Mouse (Mus musculus): Measurements from ENCODE around the gene Crip2.

The Crip2 gene

GRCm38 (mm10) chr12:113131601-113132000, 8.4 kb upstream of the Crip2 start:
- no peak for DNase-seq (ENCODE audit: low read depth)

- no peak for DNase-seq (ENCODE audit: low read depth)
These were observed 7.5 kb upstream of the Crip2 start for GRCm38 (mm10) chr12:113132567-113132966.

- no peak for DNase-seq (ENCODE audit: low read depth)
These were observed 6.8 kb upstream of the Crip2 start for GRCm38 (mm10) chr12:113133260-113133659.

GRCm38 (mm10) chr12:113133861-113134403, 6.1 kb upstream of the Crip2 start:
- DNase-seq (ENCODE audit: low read depth): no peak

GRCm38 (mm10) chr12:113134502-113134901, 5.5 kb upstream of the Crip2 start:
- DNase-seq (ENCODE audit: low read depth): no peak

- no peak for DNase-seq (ENCODE audit: low read depth)
These were observed 4.6 kb upstream of the Crip2 start for GRCm38 (mm10) chr12:113135401-113135800.

GRCm38 (mm10) chr12:113136492-113137020, 3.5 kb upstream of the Crip2 start:
- no peak for DNase-seq (ENCODE audit: low read depth)

DNA sequence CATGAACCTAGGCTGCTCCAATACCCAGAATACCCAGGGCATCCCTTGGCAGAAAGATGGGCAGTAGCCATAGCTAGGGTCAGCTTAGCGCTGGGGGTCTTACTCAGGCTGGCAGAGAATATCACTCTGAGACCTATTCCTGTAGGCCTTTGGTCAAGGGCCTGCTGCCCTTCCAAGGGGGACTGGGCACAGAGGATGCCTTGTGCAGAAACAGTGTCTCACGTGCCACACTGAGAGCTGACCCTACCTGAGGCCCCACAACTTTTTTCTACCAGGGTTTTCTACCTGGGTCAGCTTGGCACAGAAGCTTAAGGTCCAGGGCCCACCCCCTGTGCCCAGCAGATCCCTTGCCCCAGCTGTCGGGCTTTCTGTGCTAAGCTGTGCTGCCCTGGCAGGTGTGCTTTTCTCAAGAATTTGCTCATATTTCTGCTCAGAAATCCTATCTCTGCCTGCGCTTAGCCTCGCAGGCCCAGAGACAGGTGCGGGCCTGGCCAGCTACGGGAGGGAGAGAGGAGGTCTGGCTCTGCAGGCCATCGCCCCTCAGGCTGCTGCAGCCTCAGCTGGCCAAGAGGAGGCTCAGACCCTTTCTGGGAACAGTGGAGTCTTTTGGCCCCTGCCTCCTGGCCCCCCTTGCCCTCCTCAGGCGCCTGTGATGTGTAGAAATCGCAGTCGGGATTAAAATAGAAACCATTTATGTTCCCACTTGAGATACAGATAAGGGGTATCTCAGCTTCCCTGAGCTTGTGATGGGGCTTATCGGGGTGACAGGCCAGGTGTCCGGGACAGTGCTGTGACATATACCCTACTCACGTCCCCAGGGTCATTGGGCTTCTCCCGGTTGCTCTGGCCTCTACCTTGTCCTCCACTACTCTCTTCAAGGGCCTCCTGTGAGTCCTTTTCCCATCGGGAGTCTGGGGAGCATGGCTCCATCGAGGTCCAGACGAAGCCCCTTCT, 2.5 kb upstream of the Crip2 start:
- DNase-seq (ENCODE audit: low read depth): no peak

GRCm38 (mm10) chr12:113138291-113138690, 1.7 kb upstream of the Crip2 start:
- no peak for DNase-seq (ENCODE audit: low read depth)

DNA sequence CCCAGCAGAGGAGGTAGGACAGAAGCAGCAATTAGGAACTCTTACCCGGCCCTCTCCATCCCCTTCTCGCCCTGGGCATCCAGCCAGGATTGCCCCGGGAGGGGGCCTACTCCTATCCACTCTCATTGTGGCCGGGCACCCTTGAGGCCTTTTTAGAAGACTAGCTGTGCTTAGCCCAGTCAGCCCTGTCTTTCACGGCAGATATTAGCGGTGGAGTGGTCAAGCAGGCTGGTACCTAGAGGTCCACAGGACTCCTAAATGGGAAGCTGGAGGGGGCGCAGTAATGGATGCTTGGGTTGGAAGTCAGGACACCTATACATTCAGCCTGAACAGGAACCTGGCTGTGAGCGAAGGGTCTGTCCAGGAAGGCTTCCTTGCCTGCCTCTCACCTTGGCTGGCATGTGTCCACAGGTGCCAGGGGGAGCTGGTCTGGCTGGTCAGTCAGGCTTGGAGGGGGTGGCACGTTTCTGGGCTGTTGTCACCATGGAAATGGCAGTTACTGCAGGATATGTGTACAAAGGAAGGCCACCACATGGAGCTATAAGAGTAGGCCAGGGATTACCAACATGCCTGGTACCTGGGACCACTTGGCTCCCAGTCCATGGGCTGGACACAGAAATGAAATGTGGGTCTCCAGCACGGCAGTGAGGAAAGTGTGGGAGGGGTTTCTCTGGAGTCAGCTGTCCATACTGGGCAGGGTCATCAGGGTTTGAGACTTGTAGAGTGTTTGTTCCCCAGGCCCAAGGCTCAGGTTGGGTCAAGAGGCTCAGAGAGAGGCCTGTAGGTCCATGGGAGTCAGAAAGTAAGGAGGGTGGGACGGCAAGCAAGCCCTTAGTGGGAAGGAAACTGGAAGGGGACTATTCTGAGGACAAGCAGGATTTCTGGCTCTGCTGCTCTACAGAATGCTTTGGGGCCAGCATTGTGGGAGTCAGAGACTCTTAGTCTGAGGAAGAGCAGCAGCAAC, 853 bp upstream of the Crip2 start:
- no peak for DNase-seq (ENCODE audit: low read depth)

GRCm38 (mm10) chr12:113140616-113141411, 778 bp downstream of the Crip2 start:
- no peak for DNase-seq (ENCODE audit: low read depth)

DNA sequence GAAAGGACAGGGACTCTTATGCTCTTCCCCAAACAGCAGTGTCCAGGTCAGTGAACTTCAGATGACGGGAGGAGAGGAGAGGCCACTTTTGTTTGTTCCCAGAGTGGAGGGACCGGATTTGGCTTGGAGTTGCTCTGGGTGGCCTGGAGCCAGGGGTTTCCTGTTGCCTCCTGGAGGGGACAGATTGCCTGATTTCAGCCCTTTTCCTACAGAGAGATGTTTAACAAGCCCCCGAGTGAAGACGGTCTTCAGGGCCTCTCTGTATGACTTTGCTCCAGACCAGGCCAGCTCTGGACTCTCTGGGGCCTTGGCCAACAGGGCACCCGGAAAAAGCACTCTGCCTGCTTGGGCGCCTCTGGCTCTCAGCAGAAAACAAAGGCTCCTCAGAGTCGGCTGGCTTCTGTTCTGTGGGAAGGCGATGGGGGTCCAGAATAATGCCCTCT, 1.5 kb downstream of the Crip2 start:
- DNase-seq (ENCODE audit: low read depth): no peak

- DNase-seq (ENCODE audit: low read depth): peak; percentile 85
These were observed 2.3 kb downstream of the Crip2 start for GRCm38 (mm10) chr12:113142021-113142975.

DNA sequence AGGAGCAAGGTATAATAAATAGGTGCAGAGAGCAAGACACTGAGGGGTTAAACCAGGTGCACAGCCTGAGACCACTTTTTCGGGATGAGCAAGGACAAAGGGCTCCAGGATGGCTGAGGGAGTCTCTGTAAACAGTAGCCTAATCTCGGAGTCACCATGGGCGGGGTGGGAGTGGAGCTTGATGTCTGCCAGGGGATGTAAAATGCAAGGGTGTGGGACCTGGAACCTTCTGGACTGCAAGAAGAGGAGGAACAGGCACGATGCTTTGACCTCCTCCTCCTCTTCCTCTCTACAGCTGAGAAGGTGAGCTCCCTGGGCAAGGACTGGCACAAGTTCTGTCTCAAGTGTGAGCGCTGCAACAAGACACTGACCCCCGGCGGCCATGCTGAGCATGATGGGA, 3.1 kb downstream of the Crip2 start:
- no peak for DNase-seq (ENCODE audit: low read depth)

DNA sequence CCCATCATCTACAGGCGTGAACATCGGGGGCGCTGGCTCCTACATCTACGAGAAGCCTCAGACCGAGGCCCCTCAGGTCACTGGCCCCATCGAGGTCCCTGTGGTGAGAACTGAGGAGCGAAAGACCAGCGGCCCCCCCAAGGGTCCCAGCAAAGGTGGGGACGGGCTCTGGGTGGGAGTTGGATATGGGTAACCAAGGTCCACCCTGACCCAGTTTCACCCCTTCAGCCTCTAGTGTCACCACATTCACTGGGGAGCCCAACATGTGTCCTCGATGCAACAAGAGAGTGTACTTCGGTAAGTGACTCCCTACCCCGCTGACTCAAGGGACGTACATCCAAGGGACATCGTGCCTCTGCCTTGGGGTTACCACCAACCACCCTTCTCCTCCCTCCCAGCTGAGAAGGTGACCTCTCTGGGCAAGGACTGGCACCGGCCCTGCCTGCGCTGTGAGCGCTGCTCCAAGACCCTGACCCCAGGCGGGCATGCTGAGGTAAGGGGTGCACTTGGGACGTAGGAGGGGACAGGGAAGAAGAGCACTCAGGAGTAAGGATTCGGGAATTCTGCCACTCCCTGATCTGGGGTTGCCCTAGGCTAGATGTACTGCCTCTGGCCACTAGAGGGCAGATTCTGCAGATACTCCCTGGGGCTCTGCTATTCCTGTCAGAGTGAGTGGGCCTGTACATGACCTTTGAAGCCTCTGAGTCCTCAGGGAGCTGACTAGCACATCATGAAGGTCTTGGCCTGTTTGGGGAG, 4.1 kb downstream of the Crip2 start:
- DNase-seq (ENCODE audit: low read depth): no peak

DNA sequence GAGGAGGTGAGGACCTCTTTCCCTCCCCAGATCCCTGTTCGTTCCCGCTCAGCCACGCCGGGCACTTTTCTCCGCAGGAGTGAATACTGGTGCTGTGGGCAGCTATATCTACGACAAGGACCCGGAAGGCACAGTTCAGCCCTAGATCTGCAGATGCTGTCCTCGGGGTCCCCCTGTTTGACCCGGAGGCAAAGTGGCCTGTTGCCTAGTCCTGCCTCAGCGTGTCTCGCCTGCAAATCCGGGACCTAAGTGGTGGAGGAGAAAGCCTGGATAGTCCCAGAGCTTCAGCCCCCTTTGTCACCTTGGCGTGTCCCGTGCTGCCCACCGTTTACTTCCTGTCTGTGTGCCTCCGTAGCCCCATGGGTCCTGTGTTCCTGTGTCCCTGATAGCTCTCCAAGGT, 4.8 kb downstream of the Crip2 start:
- no peak for DNase-seq (ENCODE audit: low read depth)

DNA sequence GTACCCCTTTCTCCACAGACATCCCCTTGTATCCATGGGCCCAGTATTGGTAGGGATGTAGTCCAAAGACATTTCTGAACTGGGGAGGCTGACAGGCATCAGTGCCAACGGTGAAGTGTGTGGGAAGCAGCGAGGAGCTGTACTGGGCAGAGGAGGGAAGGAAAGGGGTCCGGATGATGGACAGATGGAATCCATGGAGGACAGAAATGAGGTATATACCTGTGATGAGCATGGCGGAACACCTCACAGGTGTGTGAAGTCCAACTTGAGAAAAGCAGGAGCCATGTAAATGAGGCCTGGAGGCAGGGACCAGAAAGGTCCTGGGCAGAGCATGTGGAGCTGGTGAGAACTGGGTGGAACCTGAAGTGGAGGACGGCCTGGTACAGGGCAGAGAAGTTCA, 5.6 kb downstream of the Crip2 start:
- DNase-seq (ENCODE audit: low read depth): no peak

DNA sequence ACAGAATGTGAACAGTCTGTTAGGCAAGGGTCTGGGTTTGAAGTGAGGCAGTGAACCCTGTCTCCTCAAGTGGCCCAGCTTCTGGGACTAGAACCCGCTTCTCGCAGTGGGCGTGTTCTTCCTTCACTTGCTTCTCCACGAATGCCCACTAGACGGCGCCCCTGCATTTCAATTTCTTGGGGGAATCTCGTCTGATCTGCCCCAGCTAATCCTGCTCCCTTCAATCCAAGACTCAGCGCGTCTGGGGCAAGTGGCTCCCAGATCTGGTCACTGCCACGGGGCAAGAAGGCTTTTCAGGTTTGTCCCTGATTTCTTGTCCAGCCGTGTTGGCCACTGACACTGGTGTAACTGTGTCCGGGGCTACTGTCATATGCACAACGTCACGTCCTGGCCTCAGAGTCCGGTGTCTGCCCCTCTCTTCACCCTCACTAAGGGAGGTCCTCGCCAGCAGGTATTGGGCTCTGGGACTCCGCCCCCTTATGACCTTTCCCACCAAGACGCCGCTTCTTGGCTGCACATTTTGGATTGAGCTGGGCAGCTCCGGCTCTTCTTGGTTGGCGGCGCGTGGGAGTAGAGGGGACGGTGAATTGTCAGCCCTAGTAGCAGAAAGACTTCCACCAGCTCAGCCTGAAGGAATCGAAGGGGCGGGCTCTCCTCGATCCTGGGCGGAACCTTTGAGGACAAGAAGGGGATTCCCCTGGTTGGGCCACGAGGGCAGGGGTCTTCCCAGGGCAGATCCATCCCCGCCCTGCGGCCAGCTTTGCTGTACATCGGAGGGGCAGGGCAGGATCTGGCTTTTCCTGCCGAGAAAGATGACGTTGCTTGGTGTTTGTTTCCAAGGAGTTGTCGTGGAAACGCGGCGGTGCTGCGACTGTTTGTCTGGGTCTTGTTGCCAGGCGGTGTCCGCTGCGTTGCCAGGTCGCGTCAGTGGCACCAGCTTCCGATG, 6.3 kb downstream of the Crip2 start, which contains the start of gene Crip1:
Gene Crip1 (plus strand): TSS at position 205 of the 946 bp plus-strand sequence.
- peak; percentile 75 for DNase-seq (ENCODE audit: low read depth)

Measured in fibroblast of lung, adult 2 months (primary cell).